Mouse (Mus musculus): Measurements from ENCODE around the gene Mrpl42.
A peak's percentile ranks its signal among the peaks of the same experiment; 100 is the strongest.
"Not testable (repeated sequence)": the region's sequence is repeated elsewhere in the genome, so short reads cannot be mapped to it uniquely, and the experiment has no call there.

Gene Mrpl42

DNA sequence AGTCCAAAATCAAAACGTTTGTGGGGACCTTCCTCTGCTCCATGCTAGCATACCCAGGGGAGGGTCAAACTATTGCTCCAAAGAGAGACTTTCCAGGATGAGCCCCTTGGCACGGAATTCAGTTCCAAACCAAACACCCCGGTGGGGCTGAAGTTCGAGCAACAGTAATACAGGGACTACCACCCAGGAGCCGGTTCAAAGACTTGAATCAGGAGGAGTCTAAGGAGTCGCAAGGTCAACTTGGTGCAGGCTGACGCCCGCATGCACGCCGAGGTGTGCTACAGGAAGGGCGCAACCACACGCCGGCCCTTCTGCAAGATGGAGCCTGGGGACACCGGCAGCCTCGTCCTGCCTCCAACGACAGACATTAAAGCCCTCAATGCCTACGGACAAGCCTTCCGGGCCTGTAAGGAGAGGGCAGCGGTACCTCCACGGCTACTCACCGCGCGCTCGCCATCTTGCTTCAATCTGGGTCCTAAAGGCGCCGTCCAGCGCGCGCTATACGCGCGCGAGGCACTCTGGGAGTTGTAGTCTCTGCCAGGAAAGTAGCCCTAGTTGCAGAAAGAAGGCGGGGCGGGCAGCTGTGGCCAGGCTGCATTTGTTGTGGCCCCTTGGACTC is at the start of gene Mrpl42:
TSS of gene Mrpl42 (minus strand) at position 478 of the 619 bp plus-strand sequence.
- peak; percentile 75 to 79 for DNase-seq (ENCODE audit: low spot score in 2 of 2)

DNA sequence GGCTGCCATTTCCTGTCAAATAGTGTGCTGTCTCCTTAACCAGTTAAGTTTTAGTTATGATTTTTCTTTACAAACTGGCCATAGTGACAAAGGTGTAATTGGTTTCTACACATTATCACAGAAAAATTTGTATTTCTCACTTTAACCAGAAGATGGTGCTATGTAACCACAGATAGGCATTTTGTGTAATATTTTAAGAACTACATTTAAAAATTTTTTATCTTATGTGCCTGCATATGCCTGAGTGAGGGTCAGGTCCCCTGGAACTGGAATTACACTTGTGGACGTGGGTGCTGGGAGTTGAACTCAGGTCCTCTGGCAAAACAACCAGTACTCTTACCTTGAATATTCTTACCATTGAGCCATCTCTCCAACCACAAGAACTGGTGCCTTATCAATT is 48.8 kb upstream of the Mrpl42 start:
- no peak for DNase-seq (ENCODE audit: low spot score in 2 of 2)

DNA sequence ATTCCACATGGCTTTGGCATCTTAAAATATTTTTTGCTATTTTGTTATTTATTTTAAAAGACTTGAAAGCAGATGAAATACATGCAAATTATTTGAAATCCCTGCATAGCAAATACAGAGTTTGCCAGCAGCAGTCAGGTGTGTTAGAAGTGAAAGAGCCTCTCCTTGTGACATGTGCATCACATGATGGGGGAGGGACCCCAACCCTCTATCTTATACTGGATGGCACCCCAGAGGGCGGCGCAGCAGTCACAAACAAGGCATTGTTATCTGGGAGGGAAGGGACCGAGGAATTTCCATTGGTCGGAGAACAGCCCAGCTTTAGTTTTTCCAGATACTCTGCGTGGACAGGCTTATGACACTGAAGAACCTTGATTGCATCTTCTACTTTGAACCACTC is 47.3 kb upstream of the Mrpl42 start:
- DNase-seq (ENCODE audit: low spot score in 2 of 2): not testable (repeated sequence)

DNA sequence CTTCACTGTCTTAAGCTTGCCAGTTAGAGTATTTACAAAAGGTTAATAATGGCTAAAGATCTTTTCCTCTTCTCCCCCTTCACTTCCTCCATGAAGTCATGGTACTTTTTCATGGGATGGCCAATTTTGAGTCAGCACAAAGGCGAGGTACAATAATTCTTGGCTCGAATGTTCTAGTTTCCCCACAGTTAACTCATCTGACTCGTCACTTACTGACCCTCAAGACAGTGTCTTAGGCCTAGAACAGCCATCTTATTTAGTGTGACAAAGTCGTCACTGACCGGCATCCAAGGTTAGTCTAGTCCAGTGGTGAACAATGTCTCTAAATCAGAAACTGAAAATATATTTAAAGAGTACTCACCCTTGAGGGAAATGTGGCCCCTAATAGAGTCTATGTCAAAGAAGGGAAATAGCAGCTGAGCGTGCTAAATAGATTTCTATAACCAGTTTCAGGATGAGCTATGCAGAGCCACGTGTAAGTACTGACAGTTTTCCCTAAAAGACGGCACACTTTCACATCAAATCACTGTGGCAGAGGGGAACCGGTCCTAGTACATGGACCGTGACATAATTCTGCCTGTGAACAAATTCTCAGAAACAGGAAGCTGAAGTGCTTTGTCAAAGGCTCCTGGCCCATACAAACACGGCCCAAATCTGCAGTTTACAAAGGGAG is 46.5 kb upstream of the Mrpl42 start:
- DNase-seq (ENCODE audit: low spot score in 2 of 2): no peak

DNA sequence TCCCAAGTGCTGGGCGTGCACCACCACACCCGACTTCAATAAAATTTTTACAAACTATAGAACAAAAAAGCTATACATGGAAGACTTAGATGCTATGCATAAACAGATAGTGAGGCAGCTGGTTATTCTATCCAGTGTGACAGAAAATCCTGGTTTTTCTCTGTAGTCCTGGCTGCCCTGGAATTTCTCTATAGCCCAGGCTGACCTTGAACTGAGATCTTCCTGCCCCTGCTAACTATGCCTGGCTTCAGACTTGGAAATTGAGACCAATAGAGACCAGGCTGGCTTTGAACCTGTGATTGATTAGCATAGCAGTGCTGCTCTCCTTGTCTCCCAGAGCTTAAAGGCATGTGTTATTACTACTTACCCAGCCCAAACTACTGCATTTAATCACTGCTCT is 44.4 kb upstream of the Mrpl42 start:
- DNase-seq (ENCODE audit: low spot score in 2 of 2): no peak

DNA sequence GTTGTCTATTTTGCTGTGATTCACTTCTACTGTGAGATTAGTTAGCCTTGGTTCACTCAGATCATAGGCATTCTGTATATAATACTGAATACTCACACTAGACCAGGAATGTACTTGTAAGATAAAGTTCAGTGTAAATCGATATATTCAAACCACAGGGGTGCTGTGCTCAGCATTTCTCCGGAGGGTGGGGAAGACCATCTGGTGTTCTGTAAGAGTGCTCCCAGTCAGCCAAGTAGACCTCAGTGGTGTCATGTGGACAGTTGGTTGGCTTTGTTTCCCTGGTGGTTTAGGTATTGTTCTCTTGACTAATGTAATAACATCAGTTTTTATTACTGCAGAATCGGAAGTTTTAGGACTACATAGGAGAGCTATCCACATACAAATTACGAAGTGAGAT is 43.3 kb upstream of the Mrpl42 start:
- DNase-seq (ENCODE audit: low spot score in 2 of 2): no peak

DNA sequence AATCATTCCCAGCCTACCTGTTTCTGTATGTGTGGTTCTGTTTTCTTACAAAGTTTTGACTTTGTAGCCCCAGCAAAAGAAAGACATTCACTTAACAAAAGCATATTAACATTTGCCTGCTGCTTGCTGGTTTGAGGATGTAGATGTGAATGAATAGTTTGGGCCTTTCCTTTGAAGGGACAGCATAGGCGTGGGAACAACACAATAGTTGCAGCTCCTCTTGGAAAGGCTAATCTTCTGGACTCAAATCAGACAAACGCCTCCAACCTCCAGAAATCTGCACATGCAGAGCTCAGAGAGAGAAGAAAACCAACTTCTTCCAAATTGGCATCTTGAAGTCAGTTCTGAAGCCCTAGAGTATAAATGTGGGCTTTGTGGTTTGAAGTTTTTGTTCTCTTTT is 42.9 kb upstream of the Mrpl42 start:
- DNase-seq (ENCODE audit: low spot score in 2 of 2): no peak

DNA sequence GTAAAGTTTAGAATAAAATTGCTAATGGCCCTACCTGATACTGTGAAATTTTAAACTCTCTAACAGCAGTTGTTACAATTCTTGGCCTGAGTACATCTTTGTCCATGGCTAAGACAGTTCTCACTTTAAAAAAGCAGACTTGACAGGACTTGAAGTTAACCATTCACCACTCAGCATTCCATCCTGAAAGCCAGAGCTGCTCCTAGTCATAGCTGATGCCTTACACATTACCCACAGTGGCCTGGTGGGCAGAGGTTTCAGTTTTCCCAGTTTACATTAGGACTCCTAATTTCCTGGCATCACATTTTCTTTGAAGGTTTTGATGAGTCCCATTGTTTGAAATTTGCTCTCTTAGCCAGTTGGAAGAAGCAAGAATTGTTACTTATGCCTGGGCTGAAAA is 42.3 kb upstream of the Mrpl42 start:
- DNase-seq (ENCODE audit: low spot score in 2 of 2): no peak

DNA sequence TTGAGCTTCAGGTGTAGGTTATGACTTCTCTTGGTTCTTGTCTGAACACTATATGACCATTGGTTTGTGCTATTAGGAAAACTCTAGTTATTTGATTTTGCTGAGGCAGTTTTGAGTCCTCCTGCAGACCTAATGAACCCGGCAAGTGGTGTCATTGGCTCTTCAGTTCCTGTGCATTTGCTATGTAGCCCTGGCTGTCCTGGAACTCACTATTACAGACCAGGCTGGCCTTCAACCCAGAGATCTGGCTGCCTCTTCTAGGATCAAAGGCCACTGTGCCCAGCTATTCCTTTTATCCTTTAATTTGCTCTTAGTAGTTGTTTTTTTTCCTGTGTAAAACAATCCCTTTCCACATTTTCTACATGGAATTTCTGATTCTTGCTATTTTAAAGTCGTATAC is 41.6 kb upstream of the Mrpl42 start:
- no peak for DNase-seq (ENCODE audit: low spot score in 2 of 2)

DNA sequence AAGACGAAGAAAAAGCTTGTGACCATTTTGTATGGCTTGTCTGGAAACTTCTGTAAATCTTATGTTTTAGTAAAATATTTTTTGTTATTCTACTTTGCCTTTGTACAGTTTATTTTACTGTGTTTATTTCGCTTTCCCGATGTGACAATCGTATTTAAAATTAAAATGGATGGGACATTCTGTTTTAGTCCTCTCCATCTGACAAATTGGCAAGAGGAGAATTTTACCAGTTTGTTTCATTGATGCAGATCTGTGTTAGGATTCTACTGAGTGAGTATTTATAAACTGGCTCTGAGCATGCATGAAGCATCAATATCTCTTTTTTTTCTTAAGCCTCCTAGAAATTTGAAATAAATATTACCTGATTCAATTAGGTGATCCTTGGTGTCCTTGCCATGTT is 41.2 kb upstream of the Mrpl42 start:
- DNase-seq (ENCODE audit: low spot score in 2 of 2): no peak

DNA sequence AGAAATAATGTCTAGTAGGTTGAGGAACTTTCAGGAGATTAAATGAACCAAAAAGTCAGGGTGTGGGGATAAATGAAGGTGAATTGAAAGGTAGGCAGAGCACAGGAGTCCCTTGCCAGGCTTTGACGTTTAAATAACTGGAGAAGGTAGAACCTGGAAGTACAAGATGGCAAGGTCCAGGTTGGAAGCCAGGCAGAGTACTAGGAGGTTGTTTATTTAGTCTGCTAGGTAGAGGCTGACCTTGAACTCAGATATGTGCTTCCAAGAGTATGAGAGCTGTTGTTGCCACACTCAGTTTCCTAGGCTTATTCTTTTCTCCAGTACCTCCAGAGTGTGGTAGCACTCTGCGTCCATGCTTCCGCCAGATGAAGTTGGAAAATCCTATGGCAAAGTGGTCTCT is 38.1 kb upstream of the Mrpl42 start:
- DNase-seq (ENCODE audit: low spot score in 2 of 2): no peak

DNA sequence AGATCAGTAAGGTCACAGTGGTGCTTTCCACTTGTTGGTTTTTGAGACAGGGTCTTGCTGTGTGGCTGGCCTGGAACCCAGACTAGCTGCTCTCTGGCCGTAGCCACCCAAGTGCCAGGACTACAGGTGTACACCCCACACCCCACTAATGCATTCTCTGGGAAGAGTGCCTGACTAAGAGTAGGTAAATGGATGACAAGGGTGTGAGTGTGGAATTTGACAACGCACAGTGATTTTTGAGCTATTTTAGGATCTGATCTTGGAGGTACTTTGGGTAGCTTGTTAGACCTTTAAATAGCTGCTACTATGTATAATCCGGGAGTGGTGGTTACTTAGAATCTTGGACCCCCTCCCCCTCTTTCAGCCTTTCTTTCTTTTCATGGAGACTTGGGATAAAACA is 37.5 kb upstream of the Mrpl42 start:
- DNase-seq (ENCODE audit: low spot score in 2 of 2): no peak

DNA sequence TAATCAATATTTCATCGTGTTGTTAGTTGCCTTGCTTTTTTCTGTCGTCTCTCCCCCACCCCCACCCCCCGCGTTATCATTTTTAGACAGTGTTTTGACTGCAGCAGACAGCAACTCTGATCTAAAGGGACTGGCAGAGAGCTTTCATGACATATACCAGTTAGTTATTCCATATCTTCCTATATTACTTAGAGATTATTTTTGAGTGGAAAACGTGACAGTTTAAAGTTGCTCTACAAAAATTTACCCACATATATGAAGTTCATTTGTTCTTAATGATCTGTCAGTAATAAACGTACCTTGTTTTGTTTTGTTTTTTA is 34.4 kb upstream of the Mrpl42 start:
- no peak for DNase-seq (ENCODE audit: low spot score in 2 of 2)

DNA sequence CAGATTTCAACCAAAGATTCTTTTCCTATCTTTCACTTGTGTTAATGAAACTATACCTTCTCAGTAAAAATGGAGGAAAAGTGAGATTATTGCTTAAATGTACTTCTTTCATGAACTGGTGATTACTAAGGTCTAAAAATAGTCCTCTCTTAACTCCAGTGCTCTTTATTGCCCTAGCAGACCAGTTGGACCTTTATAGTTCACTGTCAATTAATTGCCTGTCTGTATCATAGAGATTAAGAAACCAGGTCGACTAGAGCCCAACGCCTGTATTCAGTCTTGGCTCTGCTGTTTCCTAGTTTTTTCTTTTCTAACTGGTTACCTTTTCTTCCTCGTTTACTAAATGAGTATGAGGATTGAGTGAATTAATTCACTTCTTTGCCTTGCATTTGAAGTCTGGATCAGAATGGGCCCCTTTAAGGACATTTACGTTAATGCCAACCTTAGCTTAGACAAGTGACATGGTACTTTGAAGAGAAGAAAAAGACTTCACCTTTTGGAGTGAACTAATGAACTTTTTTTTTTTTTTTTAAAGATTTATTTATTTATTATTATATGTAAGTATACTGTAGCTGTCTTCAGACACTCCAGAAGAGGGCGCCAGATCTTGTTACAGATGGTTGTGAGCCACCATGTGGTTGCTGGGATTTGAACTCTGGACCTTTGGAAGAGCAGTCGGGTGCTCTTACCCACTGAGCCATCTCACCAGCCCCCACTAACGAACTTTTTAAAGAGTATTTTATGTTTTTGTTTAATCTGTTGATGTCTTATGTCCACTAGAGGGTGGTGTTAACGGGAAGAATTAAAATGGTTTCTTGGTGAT is 33.9 kb upstream of the Mrpl42 start:
- no peak for DNase-seq (ENCODE audit: low spot score in 2 of 2)

DNA sequence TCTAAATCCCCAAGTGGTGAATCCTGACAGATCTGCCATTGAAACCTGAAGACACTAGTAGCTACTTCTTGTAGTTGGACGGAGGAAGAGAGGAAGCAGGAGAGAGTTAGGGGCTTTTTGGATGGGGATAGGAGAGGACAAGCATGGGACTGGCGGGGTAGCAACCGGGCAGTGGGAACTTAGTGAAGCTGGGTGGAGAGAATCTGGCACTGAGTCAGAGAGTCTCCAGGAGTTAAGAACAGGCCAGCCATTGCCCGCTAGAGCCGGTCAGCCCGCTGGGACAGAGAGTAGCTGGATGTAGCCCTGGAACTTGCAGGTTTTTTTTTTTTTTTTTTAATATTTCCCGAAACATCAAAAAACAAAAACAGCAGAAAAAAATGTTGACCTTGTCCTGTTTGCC is 31.6 kb upstream of the Mrpl42 start:
- DNase-seq (ENCODE audit: low spot score in 2 of 2): no peak

DNA sequence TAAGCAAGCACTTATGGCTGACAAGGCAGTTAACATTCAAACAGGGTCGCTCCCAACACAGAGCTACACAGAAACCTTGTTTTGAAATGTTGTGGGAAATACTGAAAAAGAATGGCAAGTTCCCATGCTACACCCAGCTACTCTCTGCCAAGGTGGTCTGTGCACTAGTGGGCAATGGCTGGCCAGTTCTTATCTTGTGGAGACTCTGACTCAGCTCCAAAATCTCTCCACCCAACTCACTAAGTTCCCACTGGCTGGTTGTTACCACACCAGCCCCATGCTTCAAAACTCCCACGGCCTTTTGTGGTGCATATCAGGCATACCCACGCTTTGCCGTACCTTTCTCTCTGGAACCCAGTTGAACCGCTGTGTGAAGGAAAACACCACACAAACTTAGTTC is 31.2 kb upstream of the Mrpl42 start:
- no peak for DNase-seq (ENCODE audit: low spot score in 2 of 2)

DNA sequence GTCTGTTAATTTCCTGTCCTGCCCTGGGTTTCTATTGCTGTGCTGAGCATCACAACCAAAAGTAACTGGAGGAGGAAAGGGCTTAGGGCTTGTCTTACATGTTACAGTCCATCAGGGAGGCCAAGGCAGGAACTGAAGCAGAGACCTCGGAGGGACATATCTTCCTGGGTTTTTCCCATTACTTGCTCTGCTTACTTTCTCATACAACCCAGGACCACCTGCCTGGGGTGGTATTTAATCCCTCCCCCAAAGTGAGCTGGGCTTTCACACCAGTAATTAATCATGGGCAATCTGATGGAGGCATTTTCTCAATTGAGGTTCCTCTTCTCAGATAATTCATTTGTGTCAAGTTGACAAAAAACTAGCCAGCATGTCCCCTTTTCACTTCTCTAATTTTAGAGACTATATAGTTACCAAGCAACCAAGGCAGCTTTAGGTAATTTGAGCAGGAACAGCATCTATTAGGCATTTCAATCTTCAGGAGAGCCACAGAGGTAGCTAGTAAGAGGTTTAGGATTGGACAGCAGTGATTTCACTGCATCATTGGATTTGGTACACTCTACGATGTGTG is 28.9 kb upstream of the Mrpl42 start:
- no peak for DNase-seq (ENCODE audit: low spot score in 2 of 2)

DNA sequence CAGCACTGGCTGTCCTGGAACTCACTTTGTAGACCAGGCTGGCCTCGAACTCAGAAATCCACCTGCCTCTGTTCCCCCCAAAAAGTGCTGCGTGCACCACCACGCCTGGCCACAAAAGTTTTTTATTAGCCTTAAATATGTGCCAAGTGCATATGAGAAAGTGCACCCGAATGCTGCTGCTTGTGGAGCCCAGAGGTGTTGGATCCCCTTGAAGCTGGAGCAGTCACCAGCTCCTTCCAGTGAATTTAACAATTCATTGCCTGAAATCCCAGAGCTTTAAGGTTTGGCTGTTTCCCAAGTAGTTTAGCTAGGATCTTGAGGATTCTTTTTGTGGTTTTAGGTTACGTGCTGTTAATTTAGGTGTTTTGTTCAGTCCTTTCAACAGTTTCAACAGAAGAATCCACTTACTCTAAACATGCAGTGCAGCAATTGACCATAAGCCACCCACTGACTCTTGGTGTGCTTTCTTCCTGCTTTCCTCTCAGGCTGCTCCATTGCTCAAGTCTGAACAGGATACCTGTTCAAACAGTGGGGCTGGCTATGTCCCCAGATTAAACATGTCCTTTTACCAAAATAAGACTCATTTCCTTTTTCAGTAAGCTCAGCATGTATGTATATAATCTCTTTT is 24.9 kb upstream of the Mrpl42 start:
- peak in 1 of 2 experiments; percentile 34 for DNase-seq (ENCODE audit: low spot score in 2 of 2)

DNA sequence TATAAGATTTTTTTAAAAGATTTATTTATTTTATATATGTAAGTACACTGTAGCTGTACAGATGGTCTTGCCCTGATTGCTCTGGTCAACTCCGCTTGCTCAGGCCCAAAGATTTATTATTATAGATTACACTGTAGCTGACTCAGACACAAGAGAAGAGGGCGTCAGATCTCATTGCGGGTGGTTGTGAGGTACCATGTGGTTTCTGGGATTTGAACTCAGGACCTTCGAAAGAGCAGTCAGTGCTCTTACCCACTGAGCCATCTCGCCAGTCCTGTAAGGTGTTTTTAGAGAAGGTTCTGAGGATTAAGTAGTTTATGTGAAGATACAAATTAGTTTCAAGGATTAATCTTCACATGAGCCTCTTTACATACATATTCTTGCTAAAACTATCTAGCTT is 24.1 kb upstream of the Mrpl42 start:
- DNase-seq (ENCODE audit: low spot score in 2 of 2): no peak

DNA sequence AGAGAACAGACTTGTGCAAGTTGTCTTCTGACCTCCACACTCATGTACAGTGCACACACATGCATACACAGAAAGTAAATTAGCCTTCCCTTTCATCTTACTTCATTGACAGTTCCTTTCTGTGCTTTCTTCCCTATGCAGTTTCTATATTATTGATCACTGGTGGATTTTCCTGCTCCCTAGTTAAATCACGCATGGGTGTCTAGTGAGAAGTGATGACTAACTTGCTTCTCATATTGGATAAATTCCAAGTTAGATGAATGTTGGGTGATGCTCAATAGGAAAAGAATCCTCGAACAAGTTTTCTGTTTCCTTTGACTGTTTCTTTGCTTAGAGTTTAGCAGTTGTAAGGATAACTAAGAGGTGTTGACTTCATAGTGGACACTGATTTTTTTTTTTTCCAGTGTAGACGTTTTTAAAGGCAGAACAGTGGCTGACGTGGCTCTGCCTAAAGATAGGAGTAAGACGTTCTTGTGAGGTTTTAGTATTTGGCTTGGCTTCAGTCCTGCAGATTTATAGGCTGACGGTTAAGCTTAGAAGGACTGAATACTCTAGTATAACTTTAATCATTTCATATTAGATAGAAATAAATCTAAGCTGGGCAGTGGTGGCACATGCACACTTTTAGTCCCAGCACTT is 23.4 kb upstream of the Mrpl42 start:
- no peak for DNase-seq (ENCODE audit: low spot score in 2 of 2)

DNA sequence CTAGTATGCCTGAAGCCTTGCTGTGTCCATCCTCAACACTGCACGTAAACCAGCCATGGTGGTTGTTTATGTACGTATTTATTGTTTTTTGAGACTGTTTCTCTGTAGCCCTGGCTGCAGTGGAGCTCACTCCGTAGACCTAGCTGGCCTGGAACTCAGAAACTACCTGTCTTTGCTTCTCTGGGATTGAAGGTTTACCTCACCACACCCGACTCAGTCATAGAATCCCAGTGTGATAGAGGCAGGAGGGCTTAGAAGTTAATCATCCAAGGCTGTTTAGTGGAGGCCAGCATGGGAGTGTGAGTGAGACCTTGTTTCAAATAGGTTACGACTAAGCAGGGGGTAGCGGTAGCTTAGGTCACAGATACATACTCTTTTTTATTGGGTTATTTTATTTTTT is 15.9 kb upstream of the Mrpl42 start:
- no peak for DNase-seq (ENCODE audit: low spot score in 2 of 2)
